Mouse (Mus musculus) megakaryocyte, embryonic 14.5 days (primary cell): ENCODE results near the gene Antxr1.

Experiments
- FLI1 ChIP-seq: IDR thresholded peaks from 2 replicates; pipeline ENCODE4 v1.6.1; 2012; ENCODE audit warnings: low read length, inconsistent platforms, mixed read lengths
- GATA1 ChIP-seq: IDR thresholded peaks from 3 replicates; pipeline ENCODE4 v1.6.1; 2012; ENCODE audit warnings: mixed read lengths, low read length, inconsistent platforms, borderline replicate concordance

DNA sequence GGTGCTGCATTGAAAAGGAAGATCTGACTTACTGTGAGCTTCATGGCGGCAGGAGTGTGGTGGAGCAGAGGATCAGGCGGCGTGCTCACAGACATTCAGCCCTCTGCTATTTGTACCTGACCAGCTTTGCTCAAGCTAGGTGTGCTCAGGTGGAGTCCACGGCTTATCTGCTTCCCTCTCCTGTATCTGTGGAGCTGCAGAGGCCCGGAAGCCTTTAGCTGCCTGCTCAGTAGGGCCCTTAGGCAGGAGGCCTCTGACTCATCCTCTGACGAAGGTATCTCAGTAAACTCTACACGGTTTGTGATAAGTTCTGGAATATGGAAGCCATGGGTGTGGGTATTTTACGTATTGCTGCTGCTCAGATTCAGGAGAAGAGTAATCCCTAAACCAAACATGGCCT, 15.2 kb upstream of the Antxr1 start, which contains the start of gene Gkn1:
- no peak for TF ChIP-seq GATA1
- TF ChIP-seq FLI1, result no peak
